Mouse (Mus musculus): ENCODE measurements around the gene 1700024G13Rik.

GRCm38 (mm10) chr14:32381619-32382018 lies 6.6 kb downstream of the 1700024G13Rik start:
- TF ChIP-seq POLR2A (IDR thresholded peaks at IDR 0.05; ENCODE audit: control insufficient read depth, extremely low read depth, insufficient read depth, low read length, poor library complexity), result no peak
- no peak for TF ChIP-seq CTCF (IDR thresholded peaks at IDR 0.05; ENCODE audit: borderline replicate concordance, control insufficient read depth, extremely low read depth, insufficient read depth, low read length, poor library complexity)
